Mouse (Mus musculus) spleen, adult 2 months (tissue): ENCODE measurements around the gene Cpox.

Experiments
- CTCF ChIP-seq: fragments of 200-500 bp; IDR thresholded peaks from 2 replicates; pipeline ENCODE4 v1.5.1; 2011; ENCODE audit warnings: mild to moderate bottlenecking, inconsistent platforms; ENCODE audit not compliant: insufficient read depth, insufficient read length, insufficient replicate concordance; ENCODE audit errors: extremely low read depth
- POLR2A ChIP-seq: fragments of 200-500 bp; IDR thresholded peaks from 2 replicates; pipeline ENCODE4 v1.6.1; 2011; ENCODE audit warnings: low read depth, low read length, inconsistent platforms

- TF ChIP-seq CTCF (no peak), POLR2A (no peak)
These were observed 34.2 kb upstream of the Cpox start for GRCm38 (mm10) chr16:58635866-58636265.
